In genomic region chr9:50032322-50033158, GRCm38 (mm10) we compare ENCODE assay signal across 19 mouse cellular contexts.
A peak's percentile ranks its signal among the peaks of the same experiment; 100 is the strongest.
DNase-seq lines count a peak whose midpoint lies in the region; ATAC-seq and TF ChIP-seq lines count a peak whose summit lies in the region.
"Had no signal": no experiment of that assay in that cellular context is flagged by ENCODE, and none has a peak within 500 bp of the region (broad histone marks: within the 10 kb centered on the region; RNA-seq: fewer than 3 reads in every experiment).

No protein-coding gene starts in this region.

- no peak for TF ChIP-seq CTCF in forebrain, postnatal 0 days (IDR thresholded peaks at IDR 0.05; ENCODE audit: low read depth)
- TF ChIP-seq CTCF in MEL (IDR thresholded peaks at IDR 0.05 in 2 of 3, conservative IDR thresholded peaks at IDR 0.05 in 1 of 3; ENCODE audit: control insufficient read depth in 1 of 3, insufficient read depth in 1 of 3, low read depth in 2 of 3, low read length in 3 of 3, poor library complexity in 1 of 3, severe bottlenecking in 1 of 3) = no peak

- TF ChIP-seq POLR2A in MEL (IDR thresholded peaks at IDR 0.05; ENCODE audit: control insufficient read depth in 1 of 2, insufficient read depth in 1 of 2, low read depth in 1 of 2, low read length in 2 of 2, poor library complexity in 1 of 2) = peak in 1 of 2 experiments; percentile 45; a peak in 1 of 4 replicates

- H3K4me1 ChIP-seq in forebrain, postnatal 0 days (ENCODE audit: insufficient read depth) = peaks cover 3% of the 10 kb centered on the region; the same call in 1 of the 2 replicates
- peaks cover 5% of the 10 kb centered on the region for H3K4me1 ChIP-seq in forebrain, embryonic 13.5 days
- peaks cover 7% of the 10 kb centered on the region; the same call in 1 of the 2 replicates for H3K4me1 ChIP-seq in lung, embryonic 15.5 days
- peaks cover 0 to 5% of the 10 kb centered on the region in 2 experiments; a peak in 1 of 4 replicates for H3K4me1 ChIP-seq in MEL (ENCODE audit: control insufficient read depth in 1 of 2, insufficient read depth in 2 of 2, low read length in 2 of 2)
- H3K4me1 ChIP-seq: liver, embryonic 15.5 days had no signal

- no peaks in the 10 kb centered on the region for H3K9me3 ChIP-seq in forebrain, postnatal 0 days (ENCODE audit: low read length)
- H3K9me3 ChIP-seq in forebrain, embryonic 13.5 days (replicated peaks) = no peaks in the 10 kb centered on the region
- H3K9me3 ChIP-seq in lung, embryonic 15.5 days = no peaks in the 10 kb centered on the region
- H3K9me3 ChIP-seq in MEL (replicated peaks; ENCODE audit: insufficient read depth, low read length) = no peaks in the 10 kb centered on the region
- H3K9me3 ChIP-seq: limb, embryonic 13.5 days; liver, embryonic 15.5 days; midbrain, embryonic 12.5 days had no signal

- H3K4me3 ChIP-seq in forebrain, postnatal 0 days (ENCODE audit: low read depth, low read length) = no peak overlapping the region
- H3K4me3 ChIP-seq in forebrain, embryonic 13.5 days = no peak overlapping the region
- H3K4me3 ChIP-seq in lung, embryonic 15.5 days = no peak overlapping the region
- H3K4me3 ChIP-seq in MEL (ENCODE audit: control insufficient read depth in 1 of 2, insufficient read depth in 1 of 2, low read depth in 2 of 2, low read length in 2 of 2) = no peak overlapping the region
- H3K4me3 ChIP-seq: left cerebral cortex, adult 2 months; limb, embryonic 13.5 days; liver, embryonic 15.5 days; midbrain, embryonic 12.5 days had no signal

- no peaks in the 10 kb centered on the region for H3K27me3 ChIP-seq in forebrain, postnatal 0 days (ENCODE audit: insufficient read depth, low read length)
- H3K27me3 ChIP-seq in forebrain, embryonic 13.5 days = no peaks in the 10 kb centered on the region
- no peaks in the 10 kb centered on the region for H3K27me3 ChIP-seq in lung, embryonic 15.5 days
- H3K27me3 ChIP-seq in MEL (ENCODE audit: control insufficient read depth in 1 of 2, insufficient read depth in 2 of 2, low read length in 2 of 2) = no peaks in the 10 kb centered on the region
- H3K27me3 ChIP-seq: liver, embryonic 15.5 days; midbrain, embryonic 12.5 days had no signal

- no peak for DNase-seq in forebrain, postnatal 0 days
- DNase-seq in lung, postnatal 25 days (ENCODE audit: low spot score) = no peak
- DNase-seq in MEL (ENCODE audit: low read depth, low spot score) = peak; percentile 44
- DNase-seq in retina, postnatal 1 day = peak; percentile 37
- no peak for DNase-seq in B cell, adult 2 months
- DNase-seq: cerebellum, adult 11 months; cerebellum, postnatal 36 days; gastrocnemius, postnatal 25 days; heart, postnatal 4 days; kidney, adult 8-10 months; thymus, postnatal 25 days had no signal

- no peak overlapping the region for H3K9ac ChIP-seq in forebrain, postnatal 0 days
- H3K9ac ChIP-seq in forebrain, embryonic 13.5 days = no peak overlapping the region
- H3K9ac ChIP-seq in lung, embryonic 15.5 days = no peak overlapping the region
- no peak overlapping the region for H3K9ac ChIP-seq in MEL (ENCODE audit: control insufficient read depth, low read depth, low read length, poor library complexity, severe bottlenecking)
- H3K9ac ChIP-seq: limb, embryonic 13.5 days; liver, embryonic 15.5 days; midbrain, embryonic 12.5 days had no signal

- WGBS in forebrain, postnatal 0 days = 56% methylated on average over 9 of the region's 9 CpGs
- 77% methylated on average over 8 of the region's 9 CpGs for whole genome bisulfite sequencing in forebrain, embryonic 13.5 days
- 30% methylated on average over 9 of the region's 9 CpGs for WGBS in lung, embryonic 15.5 days

- 0 out of 2 replicates have a peak, but pooled peaks have one; percentile 6 for ATAC-seq in forebrain, postnatal 0 days
- ATAC-seq in forebrain, embryonic 13.5 days = no peak
- peak; percentile 74 for ATAC-seq in lung, embryonic 15.5 days (ENCODE audit: borderline replicate concordance, extremely low read depth, low FRiP score, low TSS enrichment)
- ATAC-seq in activated CD4-positive, CD25-positive, alpha-beta regulatory T cell, adult 4 months = no peak

- H3K79me2 ChIP-seq in MEL (ENCODE audit: control insufficient read depth, insufficient read depth, low read length, poor library complexity) = no peaks in the 10 kb centered on the region

- TF ChIP-seq EP300 in MEL (IDR thresholded peaks at IDR 0.05; ENCODE audit: low read depth in 1 of 2, low read length in 2 of 2) = no peak

- H3K4me2 ChIP-seq in forebrain, postnatal 0 days (ENCODE audit: low read depth) = no peak overlapping the region
- no peak overlapping the region for H3K4me2 ChIP-seq in forebrain, embryonic 13.5 days
- H3K4me2 ChIP-seq in lung, embryonic 15.5 days = no peak overlapping the region; the same call in 1 of the 2 replicates
- H3K4me2 ChIP-seq: heart, embryonic 11.5 days; limb, embryonic 13.5 days; liver, embryonic 15.5 days; midbrain, embryonic 12.5 days had no signal

- no peaks in the 10 kb centered on the region for H3K36me3 ChIP-seq in forebrain, postnatal 0 days (ENCODE audit: insufficient read depth)
- H3K36me3 ChIP-seq in forebrain, embryonic 13.5 days (ENCODE audit: poor library complexity, severe bottlenecking) = no peaks in the 10 kb centered on the region
- no peaks in the 10 kb centered on the region for H3K36me3 ChIP-seq in lung, embryonic 15.5 days
- H3K36me3 ChIP-seq in MEL (ENCODE audit: control insufficient read depth in 1 of 2, insufficient read depth in 2 of 2, low read length in 2 of 2) = peaks cover 0 to 6% of the 10 kb centered on the region in 2 experiments; a peak in 1 of 4 replicates
- H3K36me3 ChIP-seq: limb, embryonic 13.5 days; liver, embryonic 15.5 days; midbrain, embryonic 12.5 days had no signal

- no peak overlapping the region for H3K27ac ChIP-seq in forebrain, postnatal 0 days (ENCODE audit: low read depth, low read length)
- no peak overlapping the region for H3K27ac ChIP-seq in forebrain, embryonic 13.5 days
- peak overlapping the region; percentile 53; the same call in 1 of the 2 replicates for H3K27ac ChIP-seq in lung, embryonic 15.5 days
- H3K27ac ChIP-seq in MEL (ENCODE audit: control insufficient read depth, low read depth, low read length) = no peak overlapping the region
- H3K27ac ChIP-seq: left cerebral cortex, adult 2 months; limb, embryonic 13.5 days; liver, embryonic 15.5 days; midbrain, embryonic 12.5 days had no signal

- no peak for TF ChIP-seq RAD21 in MEL (IDR thresholded peaks at IDR 0.05; ENCODE audit: low read depth, low read length)

TF ChIP-seq in MEL, 35 proteins besides CTCF, POLR2A, EP300 and RAD21:
- TF ChIP-seq POLR2AphosphoS2 (IDR thresholded peaks at IDR 0.05; ENCODE audit: low read length) (peak; percentile 70; the same call in 1 of the 2 replicates), MEF2A (IDR thresholded peaks at IDR 0.05; ENCODE audit: extremely low read depth, insufficient replicate concordance, low read depth, low read length, poor library complexity, severe bottlenecking) (no peak), MYC (IDR thresholded peaks at IDR 0.05; ENCODE audit: low read depth, low read length) (no peak), UBTF (IDR thresholded peaks at IDR 0.05; ENCODE audit: borderline replicate concordance, insufficient read depth, low read depth, low read length) (no peak), SIN3A (IDR thresholded peaks at IDR 0.05; ENCODE audit: low read length) (peak; percentile 15), SMC3 (IDR thresholded peaks at IDR 0.05; ENCODE audit: low read depth, low read length) (no peak), ZC3H11A (IDR thresholded peaks at IDR 0.05; ENCODE audit: low read depth, low read length) (no peak), CHD1 (IDR thresholded peaks at IDR 0.05; ENCODE audit: low read depth, low read length) (no peak), ZNF384 (IDR thresholded peaks at IDR 0.05; ENCODE audit: low read depth, low read length) (no peak), ZMIZ1 (IDR thresholded peaks at IDR 0.05; ENCODE audit: low read depth, low read length) (peak; percentile 21; the same call in 1 of the 2 replicates), USF1 (IDR thresholded peaks at IDR 0.05; ENCODE audit: low read depth, low read length) (no peak), GABPA (IDR thresholded peaks at IDR 0.05; ENCODE audit: low read depth, low read length) (no peak)

Comparison
In these comparisons a context has a peak if more than half of its experiments do, and no peak if none do; other contexts are left out.
1. ATAC-seq: peak in forebrain, postnatal 0 days (single experiment) and lung, embryonic 15.5 days (single experiment); none in forebrain, embryonic 13.5 days (single experiment) and activated CD4-positive, CD25-positive, alpha-beta regulatory T cell, adult 4 months (single experiment).
2. DNase-seq: peak in MEL (single experiment) and retina, postnatal 1 day (single experiment); none in forebrain, postnatal 0 days (single experiment), lung, postnatal 25 days (single experiment) and B cell, adult 2 months (0 of 2).